Mouse (Mus musculus) intestine, postnatal 0 days (tissue): ENCODE data around the gene Itih5. TPM values are rescaled to one million over a fixed set of nuclear protein-coding genes. Genes with fewer than 3 reads are reported as not detected.

ENCODE experiments used
- ATAC-seq: fragments of 200-750 bp; cut with Nextera tagmentation; 2 replicates; pipeline ENCODE4 v1.8.0; 2017; ENCODE audit warnings: mild to moderate bottlenecking, moderate TSS enrichment, moderate library complexity
- H3K27ac ChIP-seq: fragments of 300-500 bp; sonication (generic); 2 replicates; pipeline ENCODE4 v1.5.1; 2014; ENCODE audit warnings: mild to moderate bottlenecking, low read depth, low read length, moderate library complexity
- H3K27me3 ChIP-seq: fragments of 300-500 bp; sonication (generic); replicated peaks from 2 replicates; pipeline ENCODE4 v1.6.1; 2014; ENCODE audit warnings: low read length, mixed read lengths; ENCODE audit not compliant: control insufficient read depth, insufficient read depth
- H3K36me3 ChIP-seq: fragments of 300-500 bp; sonication (generic); 2 replicates; pipeline ENCODE4 v1.6.1; 2014; ENCODE audit warnings: mild to moderate bottlenecking, moderate library complexity; ENCODE audit not compliant: control insufficient read depth, insufficient read depth
- H3K4me1 ChIP-seq: fragments of 300-500 bp; sonication (generic); replicated peaks from 2 replicates; pipeline ENCODE4 v1.6.1; 2014; ENCODE audit warnings: antibody characterized with exemption, low read length, mixed read lengths; ENCODE audit not compliant: control insufficient read depth, insufficient read depth
- H3K4me2 ChIP-seq: fragments of 300-500 bp; sonication (generic); replicated peaks from 2 replicates; pipeline ENCODE4 v1.6.1; 2014; ENCODE audit warnings: low read depth, mild to moderate bottlenecking, moderate library complexity
- H3K4me3 ChIP-seq: fragments of 300-500 bp; sonication (generic); 2 replicates; pipeline ENCODE4 v1.5.1; 2014; ENCODE audit warnings: low read depth, low read length
- H3K9ac ChIP-seq: fragments of 300-500 bp; sonication (generic); 2 replicates; pipeline ENCODE4 v1.6.1; 2014; ENCODE audit warnings: mild to moderate bottlenecking, low read depth, low read length
- H3K9me3 ChIP-seq: fragments of 300-500 bp; sonication (generic); 2 replicates; pipeline ENCODE4 v1.6.1; 2016; ENCODE audit warnings: mixed run types; ENCODE audit not compliant: control insufficient read depth
- CTCF ChIP-seq: sonication (generic); IDR thresholded peaks from 2 replicates; pipeline ENCODE4 v1.5.1; 2016; ENCODE audit warnings: low read depth, mild to moderate bottlenecking, control low read depth, antibody characterized with exemption, moderate library complexity
- WGBS: fragments of 180-500 bp; shearing (Covaris S2); extraction: QIAGEN DNeasy Blood & Tissue Kit; methylation state at CpG from one replicate; pipeline ENCODE4 v1.1.7; 2014; 5-methylcytosine and 5-hydroxymethylcytosine counted together
- polyA plus RNA-seq: library from polyadenylated mRNA; unstranded; fragments of >200 nt; fragmentation: Nextera tagmentation; extraction: Ambion mirVana; gene quantifications from 2 replicates; pipeline ENCODE4 v1.2.1, GENCODE M21; 2015

Gene Itih5
- polyA plus RNA-seq, 1 experiment from 2014 or later = 14.2 TPM

GRCm38 (mm10) chr2:10216566-10217247, 63.3 kb downstream of the Itih5 start:
- Histone ChIP-seq H3K27ac (no peak overlapping the region), H3K4me3 (no peak overlapping the region), H3K4me1 (no peaks in the 10 kb centered on the region), H3K36me3 (no peaks in the 10 kb centered on the region), H3K27me3 (no peaks in the 10 kb centered on the region), H3K9me3 (no peaks in the 10 kb centered on the region), H3K9ac (no peak overlapping the region), H3K4me2 (no peak overlapping the region)
- no peak for TF ChIP-seq CTCF
- ATAC-seq = no peak
- 55% methylated on average over 7 of the region's 7 CpGs for WGBS

DNA sequence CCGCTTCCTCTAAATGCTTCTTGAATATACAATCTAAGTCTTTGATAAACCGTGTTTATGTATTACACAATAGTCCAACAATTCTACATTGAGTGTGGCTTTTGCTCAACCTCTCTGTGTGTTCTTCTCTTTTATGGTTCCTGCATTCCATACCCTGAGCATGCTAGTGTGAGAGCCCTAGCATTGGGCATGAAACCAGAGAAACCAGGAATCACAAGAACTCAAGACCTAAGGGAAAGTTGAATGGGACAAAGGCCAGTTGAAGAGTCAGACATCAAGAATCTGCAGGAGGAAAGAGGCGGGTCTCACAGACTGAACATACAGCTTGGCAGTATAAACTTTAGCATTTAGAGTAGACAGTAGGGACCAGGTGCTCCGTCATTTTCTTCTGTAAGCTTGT, 68.5 kb downstream of the Itih5 start:
- H3K9me3 ChIP-seq = no peaks in the 10 kb centered on the region
- H3K27me3 ChIP-seq = no peaks in the 10 kb centered on the region
- no peak overlapping the region for H3K4me2 ChIP-seq
- H3K4me1 ChIP-seq = no peaks in the 10 kb centered on the region
- no peak for TF ChIP-seq CTCF
- peak; percentile 64 for ATAC-seq
- H3K4me3 ChIP-seq = no peak overlapping the region
- no peaks in the 10 kb centered on the region for H3K36me3 ChIP-seq
- no peak overlapping the region for H3K27ac ChIP-seq
- H3K9ac ChIP-seq = no peak overlapping the region
- 47% methylated on average over 4 of the region's 4 CpGs for WGBS

DNA sequence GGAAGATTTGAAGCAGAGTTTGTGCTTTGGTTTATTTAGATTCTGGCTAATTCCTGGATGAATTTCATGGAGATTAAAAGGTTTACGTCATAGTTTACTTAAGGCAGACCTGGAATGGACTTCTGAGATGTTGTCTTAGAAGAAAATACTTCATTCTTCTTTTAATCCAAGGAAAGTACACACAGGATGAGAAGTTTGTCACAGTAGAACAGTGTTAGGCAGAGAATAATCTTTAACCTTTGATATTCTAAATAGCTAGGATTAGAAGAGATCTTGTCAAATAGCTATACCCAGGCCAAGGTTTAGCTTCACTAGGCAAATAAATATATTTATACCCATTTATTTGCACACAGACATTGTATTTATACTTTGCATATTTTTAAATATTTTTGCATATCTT, 73.5 kb downstream of the Itih5 start:
- Histone ChIP-seq H3K27me3 (no peaks in the 10 kb centered on the region), H3K36me3 (no peaks in the 10 kb centered on the region), H3K4me1 (no peaks in the 10 kb centered on the region), H3K4me3 (no peak overlapping the region), H3K9me3 (no peaks in the 10 kb centered on the region), H3K4me2 (no peak overlapping the region), H3K27ac (no peak overlapping the region), H3K9ac (no peak overlapping the region)
- TF ChIP-seq CTCF = no peak
- 85% methylated on average over 1 of the region's 1 CpGs for WGBS
- no peak for ATAC-seq

GRCm38 (mm10) chr2:10231971-10232370, 78.6 kb downstream of the Itih5 start:
- H3K4me1 ChIP-seq = no peaks in the 10 kb centered on the region
- no peaks in the 10 kb centered on the region for H3K27me3 ChIP-seq
- 68% methylated on average over 6 of the region's 6 CpGs for WGBS

GRCm38 (mm10) chr2:10236554-10236953, 83.2 kb downstream of the Itih5 start:
- no peaks in the 10 kb centered on the region for H3K4me1 ChIP-seq
- peak; percentile 24 for TF ChIP-seq CTCF
- ATAC-seq = no peak
- no peak overlapping the region for H3K9ac ChIP-seq
- H3K4me3 ChIP-seq = no peak overlapping the region
- WGBS = 93% methylated on average over 2 of the region's 2 CpGs
- no peaks in the 10 kb centered on the region for H3K36me3 ChIP-seq
- H3K9me3 ChIP-seq = no peaks in the 10 kb centered on the region
- H3K27ac ChIP-seq = no peak overlapping the region
- no peak overlapping the region for H3K4me2 ChIP-seq
- H3K27me3 ChIP-seq = no peaks in the 10 kb centered on the region

More at GRCm38 (mm10) chr2:10231971-10232370, 78.6 kb downstream of the Itih5 start:
- Histone ChIP-seq H3K9ac (no peak overlapping the region), H3K9me3 (no peaks in the 10 kb centered on the region), H3K4me3 (no peak overlapping the region), H3K36me3 (no peaks in the 10 kb centered on the region), H3K4me2 (no peak overlapping the region), H3K27ac (no peak overlapping the region)
- no peak for TF ChIP-seq CTCF
- no peak for ATAC-seq

DNA sequence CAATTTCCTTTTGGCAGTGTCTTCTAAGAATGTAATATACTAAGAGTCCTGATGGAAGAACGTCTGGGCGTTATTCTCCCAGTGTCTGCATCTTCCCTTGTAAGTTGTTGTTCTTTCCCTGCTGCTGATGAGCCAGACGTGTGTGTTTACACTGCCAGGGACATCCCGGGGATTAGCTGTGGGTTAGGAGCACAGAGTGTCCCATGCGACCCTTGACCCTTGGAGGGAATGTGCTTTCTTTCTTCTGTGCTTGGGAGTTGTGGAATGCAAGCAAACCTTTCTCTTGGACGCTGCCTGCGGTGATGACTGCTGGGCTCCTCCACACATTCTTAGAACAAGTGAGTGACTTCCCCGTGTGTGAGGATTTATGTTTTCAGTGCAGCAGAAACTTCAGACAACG, 89.6 kb downstream of the Itih5 start:
- no peak overlapping the region for H3K4me3 ChIP-seq
- H3K9me3 ChIP-seq = no peaks in the 10 kb centered on the region
- no peak for TF ChIP-seq CTCF
- H3K27me3 ChIP-seq = no peaks in the 10 kb centered on the region
- no peaks in the 10 kb centered on the region for H3K4me1 ChIP-seq
- 18% methylated on average over 9 of the region's 9 CpGs for WGBS
- H3K9ac ChIP-seq = no peak overlapping the region
- H3K27ac ChIP-seq = no peak overlapping the region
- no peak for ATAC-seq
- no peak overlapping the region for H3K4me2 ChIP-seq
- H3K36me3 ChIP-seq = no peaks in the 10 kb centered on the region
